In genomic region chr9:58153095-58153494, GRCm38 (mm10) we compare ENCODE assay signal across 13 mouse cellular contexts. TPM values are rescaled to one million over a fixed set of nuclear protein-coding genes. Genes with fewer than 3 reads are reported as not detected.
DNase-seq lines count a peak whose midpoint lies in the region; ATAC-seq and TF ChIP-seq lines count a peak whose summit lies in the region.
"Had no signal": no experiment of that assay in that cellular context is flagged by ENCODE, and none has a peak within 500 bp of the region (broad histone marks: within the 10 kb centered on the region; RNA-seq: fewer than 3 reads in every experiment).

No protein-coding gene starts in this region.

- peak; percentile 28 to 37 for DNase-seq in heart, adult 18-20 months
- no peak for DNase-seq in heart, adult 8-10 months (ENCODE audit: low spot score)
- DNase-seq in lung, embryonic 14.5 days: no peak
- no peak for DNase-seq in lung, postnatal 10 days
- DNase-seq in heart, postnatal 4 days: peak; percentile 29
- peak; percentile 10 for DNase-seq in skeletal muscle tissue, adult 2 months (ENCODE audit: low read depth, low spot score)
- no peak for DNase-seq in right cerebral cortex, postnatal 4 days
- DNase-seq: cerebellum, adult 2 months; right cerebral cortex, adult 18-20 months had no signal

- H3K9me3 ChIP-seq in lung, embryonic 14.5 days (ENCODE audit: low read depth, low read length): no peaks in the 10 kb centered on the region
- H3K9me3 ChIP-seq: neural tube, embryonic 12.5 days had no signal

- no peak overlapping the region for H3K4me3 ChIP-seq in lung, embryonic 14.5 days (ENCODE audit: low read depth, low read length)
- H3K4me3 ChIP-seq: neural tube, embryonic 12.5 days had no signal

- H3K4me1 ChIP-seq in lung, embryonic 14.5 days (ENCODE audit: insufficient read depth): peaks cover 50% of the 10 kb centered on the region

- TF ChIP-seq CTCF in lung, embryonic 14.5 days (IDR thresholded peaks at IDR 0.05; ENCODE audit: low read depth): no peak

- peak overlapping the region; percentile 75; the same call in 1 of the 2 replicates for H3K27ac ChIP-seq in lung, embryonic 14.5 days (ENCODE audit: low read depth)
- H3K27ac ChIP-seq: liver, embryonic 14.5 days; neural tube, embryonic 12.5 days had no signal

- 0 out of 2 replicates have a peak overlapping the region, but pooled peaks have one; percentile 26 for H3K9ac ChIP-seq in lung, embryonic 14.5 days
- H3K9ac ChIP-seq: liver, embryonic 14.5 days; neural tube, embryonic 12.5 days had no signal

- ATAC-seq in lung, embryonic 14.5 days (ENCODE audit: insufficient read depth): no peak
- no peak for ATAC-seq in CD4-positive, CD25-positive, alpha-beta regulatory T cell, adult 4 months

- H3K4me2 ChIP-seq in lung, embryonic 14.5 days: 0 out of 2 replicates have a peak overlapping the region, but pooled peaks have one; percentile 15
- H3K4me2 ChIP-seq: neural tube, embryonic 12.5 days had no signal

- no peaks in the 10 kb centered on the region for H3K27me3 ChIP-seq in lung, embryonic 14.5 days (ENCODE audit: insufficient read depth, low read length)
- H3K27me3 ChIP-seq: neural tube, embryonic 12.5 days had no signal

- WGBS in lung, embryonic 14.5 days: 80% methylated on average over 3 of the region's 3 CpGs

- peaks cover 15% of the 10 kb centered on the region; the same call in 1 of the 2 replicates for H3K36me3 ChIP-seq in lung, embryonic 14.5 days (ENCODE audit: insufficient read depth)
- H3K36me3 ChIP-seq: neural tube, embryonic 12.5 days had no signal

RNA-seq across cellular contexts. Expression of gene Ccdc33, which starts 34.5 kb away (rescaled TPM):
- 1 to 10 TPM in 1 of 2 experiments, not detected in 1; 1.2 TPM for total RNA-seq in heart, adult 18-20 months (2021)
- under 1 TPM in 3 of 4 experiments, not detected in 1; 0.26 to 0.44 (median 0.30) TPM for total RNA-seq in heart, adult 8-10 months (2022)
- polyA plus RNA-seq in lung, embryonic 14.5 days (2014; fragmentation: Nextera tagmentation; extraction: Ambion mirVana): not detected in 2 replicates
- not detected for total RNA-seq in heart, postnatal 4 days (2021)
- not detected for polyA plus RNA-seq in CD4-positive, CD25-positive, alpha-beta regulatory T cell, adult 4 months (2017; shearing (Covaris generic))
- polyA plus RNA-seq: liver, embryonic 14.5 days had no signal

RNA-seq across cellular contexts. Expression of gene Islr, which starts 51.0 kb away (rescaled TPM):
- total RNA-seq in heart, adult 18-20 months (2021): 10 to 100 TPM; 19.2 to 19.8 TPM
- total RNA-seq in heart, adult 8-10 months (2022): 10 to 100 TPM; 18.0 to 21.1 (median 19.4) TPM
- polyA plus RNA-seq in lung, embryonic 14.5 days (2014; fragmentation: Nextera tagmentation; extraction: Ambion mirVana): 56.9 and 60.2 TPM in 2 replicates
- total RNA-seq in heart, postnatal 4 days (2021): 10 to 100 TPM; 25.4 to 31.0 TPM
- polyA plus RNA-seq in CD4-positive, CD25-positive, alpha-beta regulatory T cell, adult 4 months (2017; shearing (Covaris generic)): 1 to 10 TPM in 1 of 2 experiments, under 1 TPM in 1; 0.77 to 1.2 TPM
- total RNA-seq: CH12.LX had no signal

RNA-seq across cellular contexts. Expression of gene Islr2, which starts 51.0 kb away (rescaled TPM):
- 1 to 10 TPM in 1 of 2 experiments, under 1 TPM in 1; 0.42 to 1.7 TPM for total RNA-seq in heart, adult 18-20 months (2021)
- 1 to 10 TPM in 1 of 4 experiments, under 1 TPM in 3; 0.53 to 2.5 (median 0.73) TPM for total RNA-seq in heart, adult 8-10 months (2022)
- not detected in 2 replicates for polyA plus RNA-seq in lung, embryonic 14.5 days (2014; fragmentation: Nextera tagmentation; extraction: Ambion mirVana)
- total RNA-seq in heart, postnatal 4 days (2021): under 1 TPM; 0.83 to 0.86 TPM
- polyA plus RNA-seq in CD4-positive, CD25-positive, alpha-beta regulatory T cell, adult 4 months (2017; shearing (Covaris generic)): not detected
- total RNA-seq: CH12.LX had no signal

Comparison
In these comparisons a context has a peak if more than half of its experiments do, and no peak if none do; other contexts are left out.
1. DNase-seq: peak in heart, adult 18-20 months (2 of 2), heart, postnatal 4 days (single experiment) and skeletal muscle tissue, adult 2 months (single experiment); none in heart, adult 8-10 months (single experiment), lung, embryonic 14.5 days (single experiment), lung, postnatal 10 days (single experiment) and right cerebral cortex, postnatal 4 days (single experiment).